Mouse (Mus musculus): ENCODE measurements around the gene Galntl5.

- TF ChIP-seq CTCF (IDR thresholded peaks at IDR 0.05; ENCODE audit: low read depth) (no peak), EP300 (IDR thresholded peaks at IDR 0.05; ENCODE audit: low read depth) (no peak)
Observed at GRCm38 (mm10) chr5:25157136-25157535, 24.1 kb upstream of the Galntl5 start.

Data from heart, postnatal 0 days (tissue).